Mouse (Mus musculus): Measurements from ENCODE around the gene Mmgt2. TPM values are rescaled to one million over a fixed set of nuclear protein-coding genes. Genes with fewer than 3 reads are reported as not detected.

Gene Mmgt2
- total RNA-seq, 2 experiments from 2014 or later, result 18.5 to 22.6 TPM

- peak; percentile 98 for ATAC-seq (replicated peaks; ENCODE audit: poor library complexity)
Observed at GRCm38 (mm10) chr11:62693299-62694184, 45.1 kb downstream of the Mmgt2 start.

GRCm38 (mm10) chr11:62695126-62695525 is 46.7 kb downstream of the Mmgt2 start:
- no peak for ATAC-seq (replicated peaks; ENCODE audit: poor library complexity)

GRCm38 (mm10) chr11:62699749-62700148 is 51.3 kb downstream of the Mmgt2 start:
- peak; percentile 91 for ATAC-seq (replicated peaks; ENCODE audit: poor library complexity)

GRCm38 (mm10) chr11:62701218-62701617 is 52.8 kb downstream of the Mmgt2 start:
- no peak for ATAC-seq (replicated peaks; ENCODE audit: poor library complexity)

GRCm38 (mm10) chr11:62706141-62706540 is 57.7 kb downstream of the Mmgt2 start:
- no peak for ATAC-seq (replicated peaks; ENCODE audit: poor library complexity)

- ATAC-seq (replicated peaks; ENCODE audit: poor library complexity), result no peak
Observed at GRCm38 (mm10) chr11:62708252-62708651, 59.8 kb downstream of the Mmgt2 start.

- ATAC-seq (replicated peaks; ENCODE audit: poor library complexity), result no peak
Observed at GRCm38 (mm10) chr11:62710657-62711056, 62.2 kb downstream of the Mmgt2 start.

Other genes with a start within 250 kb of the Mmgt2 start
- 6.5 and 9.2 TPM in 2 replicates for gene Pigl, start 190.2 kb upstream of the Mmgt2 start, total RNA-seq (2015)
- gene Pigl, start 190.2 kb upstream of the Mmgt2 start, total RNA-seq (2017), result 2.0 and 2.4 TPM in 2 replicates
- gene Ncor1, start 190.1 kb upstream of the Mmgt2 start, total RNA-seq (2015), result 354 and 377 TPM in 2 replicates
- 211 and 287 TPM in 2 replicates for gene Ncor1, start 190.1 kb upstream of the Mmgt2 start, total RNA-seq (2017)
- gene Cenpv, start 109.4 kb upstream of the Mmgt2 start, total RNA-seq (2015), result 44.5 and 46.9 TPM in 2 replicates
- 13.6 and 25.4 TPM in 2 replicates for gene Cenpv, start 109.4 kb upstream of the Mmgt2 start, total RNA-seq (2017)
- gene Ubb, start 97.5 kb upstream of the Mmgt2 start, total RNA-seq (2015), result 1,569 and 1,579 TPM in 2 replicates
- gene Ubb, start 97.5 kb upstream of the Mmgt2 start, total RNA-seq (2017), result 1,004 and 1,153 TPM in 2 replicates
- gene Trpv2, start 74.2 kb upstream of the Mmgt2 start, total RNA-seq (2015), result 9.0 and 13.9 TPM in 2 replicates
- gene Trpv2, start 74.2 kb upstream of the Mmgt2 start, total RNA-seq (2017), result 10.5 and 12.9 TPM in 2 replicates
- 3.6 and 4.9 TPM in 2 replicates for gene Lrrc75a, start 141 bp upstream of the Mmgt2 start, total RNA-seq (2015)
- gene Lrrc75a, start 141 bp upstream of the Mmgt2 start, total RNA-seq (2017), result 2.2 and 4.5 TPM in 2 replicates
- gene Zfp287, start 83.2 kb downstream of the Mmgt2 start, total RNA-seq (2015), result 1.3 and 1.9 TPM in 2 replicates
- gene Zfp287, start 83.2 kb downstream of the Mmgt2 start, total RNA-seq (2017), result 0.50 and 1.2 TPM in 2 replicates
- not detected in 2 replicates for gene Gm10428, start 104.4 kb downstream of the Mmgt2 start, total RNA-seq (2015)
- not detected in 2 replicates for gene Gm10428, start 104.4 kb downstream of the Mmgt2 start, total RNA-seq (2017)
- 6.2 and 7.2 TPM in 2 replicates for gene Zfp286, start 140.8 kb downstream of the Mmgt2 start, total RNA-seq (2015)
- gene Zfp286, start 140.8 kb downstream of the Mmgt2 start, total RNA-seq (2017), result 5.6 and 7.1 TPM in 2 replicates
- gene Trim16, start 171.6 kb downstream of the Mmgt2 start, total RNA-seq (2015), result 13.1 and 18.1 TPM in 2 replicates
- gene Trim16, start 171.6 kb downstream of the Mmgt2 start, total RNA-seq (2017), result 19.0 and 19.1 TPM in 2 replicates
- 2.2 and 2.3 TPM in 2 replicates for gene Fbxw10, start 198.4 kb downstream of the Mmgt2 start, total RNA-seq (2015)
- 1.2 and 4.1 TPM in 2 replicates for gene Fbxw10, start 198.4 kb downstream of the Mmgt2 start, total RNA-seq (2017)
- gene Tvp23b, start 230.8 kb downstream of the Mmgt2 start, total RNA-seq (2015), result 42.3 and 46.6 TPM in 2 replicates
- 37.7 and 41.9 TPM in 2 replicates for gene Tvp23b, start 230.8 kb downstream of the Mmgt2 start, total RNA-seq (2017)

Measured in megakaryocyte progenitor cell, adult 5-6 weeks (primary cell).